Mouse (Mus musculus): Measurements from ENCODE around the gene Krt86.

Gene Krt86

DNA sequence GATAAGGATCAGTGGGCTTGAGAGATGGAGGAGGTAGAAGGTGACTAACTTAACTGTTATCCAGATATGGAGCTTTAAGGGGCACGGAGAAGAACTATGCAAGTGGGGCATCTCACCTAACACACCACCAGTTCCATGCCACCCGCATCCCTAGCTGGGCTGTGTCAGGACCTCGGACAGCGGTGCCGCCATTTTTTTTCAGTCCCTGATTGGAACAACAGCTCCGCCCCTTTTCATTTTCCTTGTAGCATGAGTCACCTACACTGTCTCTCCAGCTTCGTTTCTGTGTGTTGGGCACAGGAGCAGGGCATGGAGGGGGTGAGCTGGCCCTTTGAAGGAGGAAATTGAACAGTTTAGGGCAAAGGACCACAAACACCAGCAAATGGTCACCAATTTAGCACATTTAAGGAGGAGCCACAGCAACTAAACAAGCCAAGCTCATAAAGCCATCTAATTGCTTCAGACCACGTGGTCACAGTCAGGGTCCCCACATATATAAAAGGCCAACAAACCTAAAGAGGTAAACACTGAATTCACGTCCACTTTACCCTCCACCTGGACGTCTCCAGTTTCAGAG lies at the start of gene Krt86:
Gene Krt86 (plus strand): TSS at position 527 of the 577 bp plus-strand sequence.
- DNase-seq = no peak

DNA sequence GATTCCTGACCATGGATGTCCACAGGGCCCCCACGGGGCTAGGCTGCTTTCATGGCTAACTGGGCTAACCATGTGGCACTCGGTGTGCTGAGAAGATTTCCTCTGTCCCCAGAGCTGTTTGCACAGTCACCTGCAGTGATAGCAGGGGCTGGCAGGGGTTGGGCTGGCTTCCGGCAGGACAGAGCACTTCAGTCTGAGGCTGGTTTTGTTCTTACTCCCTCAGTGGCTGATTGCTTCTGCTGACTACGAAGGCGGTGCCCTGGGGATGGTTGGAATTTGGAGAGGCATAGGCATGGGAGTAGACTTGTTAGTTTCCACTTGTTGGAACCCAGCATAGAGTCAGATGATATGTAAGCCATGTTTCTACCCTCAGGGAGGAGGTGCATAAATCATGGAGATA lies 48.4 kb upstream of the Krt86 start:
- DNase-seq = no peak

DNA sequence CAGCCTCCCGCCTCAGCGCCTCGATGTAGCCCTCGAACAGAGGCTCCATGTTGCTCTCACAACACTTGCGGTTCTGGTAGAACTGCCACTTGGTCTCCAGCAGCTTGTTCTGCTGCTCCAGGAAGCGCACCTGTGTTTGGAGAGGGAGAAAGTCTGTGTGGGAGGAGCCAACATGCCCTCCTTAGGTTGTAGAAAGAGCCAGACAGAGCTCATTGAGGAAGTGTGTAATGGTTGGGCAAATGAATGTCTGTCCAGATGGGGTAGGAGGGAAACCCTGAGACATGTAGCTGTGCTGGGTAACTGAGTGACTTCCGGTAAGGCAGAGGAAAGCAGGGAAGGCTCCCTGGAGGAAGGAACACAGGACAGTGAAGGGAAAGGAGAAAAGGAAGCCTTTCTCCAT lies 36.7 kb upstream of the Krt86 start:
- no peak for DNase-seq

DNA sequence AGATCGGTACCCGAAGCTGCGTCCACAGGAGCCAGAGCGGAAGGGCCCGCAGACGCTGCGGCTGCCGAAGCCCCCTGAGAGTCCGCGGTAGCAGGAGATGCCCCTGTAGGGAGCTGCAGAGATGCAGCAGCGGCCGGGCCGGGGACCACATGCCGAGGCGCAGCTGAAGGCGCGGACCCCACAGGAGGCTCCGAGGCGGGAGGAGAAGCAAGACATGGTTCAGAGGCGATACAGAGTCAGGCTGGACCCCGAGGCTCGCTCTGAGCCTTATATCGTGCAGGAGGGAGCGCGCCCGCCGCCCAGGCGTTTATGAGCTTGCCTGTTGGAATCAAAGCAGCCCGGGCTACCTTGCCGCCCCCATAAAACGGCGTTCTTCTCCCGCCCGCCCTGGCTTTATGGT lies 34.7 kb upstream of the Krt86 start, which contains the start of gene Krt87:
Gene Krt87 (minus strand): TSS at position 250 of the 400 bp plus-strand sequence.
- DNase-seq = no peak

DNA sequence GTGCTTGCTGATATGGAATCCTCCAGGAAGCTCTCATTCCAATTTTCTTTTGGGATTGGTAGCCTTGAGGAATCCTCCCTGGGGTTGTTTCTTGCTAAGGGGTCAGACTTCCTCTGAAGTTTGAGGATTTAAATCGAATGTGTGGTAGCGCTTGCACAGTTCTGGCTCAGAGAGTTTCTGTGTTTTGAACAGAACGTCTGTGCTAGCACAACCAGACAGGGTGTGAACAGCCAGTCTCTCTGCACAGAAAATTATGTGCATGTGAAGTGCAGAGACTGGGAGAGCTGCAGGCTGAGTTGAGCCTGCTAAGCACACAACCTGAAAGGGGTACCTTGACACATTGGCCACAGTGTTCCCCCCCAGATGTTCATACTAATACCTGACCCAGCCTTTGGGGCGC lies 32.4 kb upstream of the Krt86 start:
- no peak for DNase-seq

DNA sequence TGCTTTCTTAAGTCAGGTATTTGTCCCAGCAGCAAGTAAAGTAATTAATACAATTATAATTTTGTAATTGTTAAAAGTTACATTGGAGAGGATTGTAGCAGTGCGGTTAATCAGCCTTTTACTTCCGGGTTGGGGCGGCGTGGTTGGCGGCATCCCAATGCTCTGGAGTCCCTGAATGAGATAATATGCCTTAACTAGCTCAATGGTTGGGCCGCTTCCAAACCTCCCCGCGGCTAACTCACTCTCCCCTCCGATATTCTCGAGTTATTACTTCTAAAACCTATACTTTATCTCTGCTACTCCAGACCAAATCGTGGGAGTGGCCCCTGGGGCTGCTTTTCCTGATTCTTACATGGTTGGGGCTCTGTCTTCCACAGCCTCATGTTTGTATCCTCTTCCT lies 26.7 kb upstream of the Krt86 start:
- DNase-seq = no peak

DNA sequence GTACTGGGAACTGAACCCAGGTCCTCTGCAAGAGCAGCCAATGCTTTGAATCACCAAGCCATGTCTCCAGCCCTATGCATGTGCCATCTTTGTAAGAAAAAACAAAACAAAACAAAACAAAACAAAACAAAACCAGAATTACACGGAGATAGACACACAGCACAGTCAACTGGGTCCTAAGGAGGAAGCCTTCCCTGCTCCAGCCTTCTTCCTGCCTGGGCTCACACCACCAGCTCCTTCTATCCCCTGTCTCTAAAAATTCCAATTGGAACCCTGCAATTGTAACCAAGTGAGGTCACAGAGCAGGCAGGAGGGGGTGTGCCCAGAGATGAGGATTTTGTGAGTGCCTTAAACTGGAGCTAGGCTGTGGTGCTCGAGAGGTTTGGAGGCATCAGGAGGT lies 25.8 kb upstream of the Krt86 start, which contains the start of gene Krt88:
Gene Krt88 (plus strand): TSS at position 301 of the 400 bp plus-strand sequence.
- no peak for DNase-seq

DNA sequence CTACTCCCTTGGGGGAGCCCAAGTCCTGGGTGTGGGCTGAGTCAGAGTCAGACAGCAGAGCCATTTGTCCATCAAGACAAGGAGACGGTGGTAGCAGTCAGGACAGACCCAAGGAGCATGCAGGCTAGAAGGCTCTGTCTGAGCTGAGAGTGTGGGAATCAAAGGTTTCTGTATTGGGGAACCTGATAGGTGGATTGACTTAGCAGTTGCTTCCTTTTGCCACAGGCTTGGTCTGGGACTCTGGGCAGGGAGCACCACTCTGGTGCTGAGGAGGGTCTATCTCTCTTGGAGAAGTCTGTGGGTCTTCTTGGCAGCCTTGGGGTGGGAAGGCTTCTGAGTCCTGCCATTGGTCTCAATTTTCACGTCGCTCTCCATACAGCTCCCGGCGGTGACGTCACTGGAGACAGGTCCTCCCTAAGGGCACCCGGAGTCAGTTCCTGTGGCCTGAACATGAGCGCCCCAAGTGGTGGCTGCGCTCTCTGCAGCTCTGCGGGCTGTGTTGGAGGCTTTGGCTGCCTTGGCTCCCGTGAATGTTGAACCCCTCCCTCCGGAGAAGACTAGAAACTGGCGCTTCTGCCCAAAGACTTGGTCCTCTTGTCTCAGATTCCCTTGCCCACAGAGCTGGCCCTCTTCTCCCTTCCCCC lies 20.1 kb upstream of the Krt86 start:
- DNase-seq = peak; percentile 97

DNA sequence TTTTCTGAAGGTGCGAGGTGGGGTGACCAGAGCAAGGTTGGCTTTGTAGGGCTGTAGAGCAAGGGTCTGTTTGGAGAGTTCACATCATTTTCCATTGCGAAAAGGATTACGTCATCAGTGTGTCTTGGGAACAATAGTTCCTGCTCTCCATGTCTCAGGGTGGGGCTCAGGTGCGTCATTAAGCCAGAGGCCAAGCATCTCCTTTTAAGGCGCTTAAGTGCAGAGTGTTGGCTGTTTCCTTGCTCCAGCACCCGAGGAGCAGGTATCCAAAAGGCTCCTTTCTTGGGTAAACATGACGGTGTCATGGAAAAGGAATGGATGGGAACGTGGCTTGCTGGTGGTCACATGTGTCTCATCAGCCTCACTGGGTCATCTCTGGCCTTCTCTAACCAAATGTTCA lies 18.5 kb upstream of the Krt86 start:
- no peak for DNase-seq

DNA sequence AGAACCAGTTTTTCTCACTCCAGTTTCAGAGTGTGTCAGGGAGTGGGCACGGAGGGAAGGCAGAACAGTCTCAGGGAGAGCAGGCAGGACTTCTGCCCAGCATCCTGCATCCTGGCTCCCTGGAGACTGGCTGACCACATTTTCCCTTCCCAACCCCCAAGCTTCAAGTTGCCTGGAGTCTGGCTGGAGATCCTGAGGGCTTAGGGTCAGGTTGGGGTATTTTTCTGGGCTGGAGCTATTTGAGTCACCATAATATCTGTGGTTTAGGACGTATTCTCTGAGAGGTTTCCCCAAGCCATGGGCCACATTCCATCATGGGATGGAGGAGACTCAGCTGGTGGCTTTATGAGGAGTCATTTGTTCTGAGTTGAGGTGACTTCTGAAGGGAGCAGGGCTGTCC lies 18.0 kb upstream of the Krt86 start:
- no peak for DNase-seq

DNA sequence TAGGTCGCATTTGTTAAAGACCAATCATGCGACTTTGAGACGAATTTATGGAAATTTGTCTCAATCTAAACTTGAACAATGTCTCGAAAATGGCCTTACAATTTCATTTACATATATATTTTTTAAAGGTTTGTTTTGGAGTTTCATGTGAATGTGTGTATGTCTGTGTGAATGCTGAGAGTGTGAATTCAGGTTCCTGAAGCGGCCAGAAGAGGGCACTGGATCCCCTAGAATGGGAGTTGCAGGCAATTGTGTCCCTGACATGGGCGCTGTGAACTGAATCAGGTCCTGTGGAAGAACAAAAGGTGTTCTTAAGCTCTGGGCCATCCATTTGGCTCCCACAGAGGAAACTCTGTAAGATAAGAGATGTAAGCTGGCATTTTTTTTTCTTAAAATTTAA lies 17.4 kb upstream of the Krt86 start:
- no peak for DNase-seq

DNA sequence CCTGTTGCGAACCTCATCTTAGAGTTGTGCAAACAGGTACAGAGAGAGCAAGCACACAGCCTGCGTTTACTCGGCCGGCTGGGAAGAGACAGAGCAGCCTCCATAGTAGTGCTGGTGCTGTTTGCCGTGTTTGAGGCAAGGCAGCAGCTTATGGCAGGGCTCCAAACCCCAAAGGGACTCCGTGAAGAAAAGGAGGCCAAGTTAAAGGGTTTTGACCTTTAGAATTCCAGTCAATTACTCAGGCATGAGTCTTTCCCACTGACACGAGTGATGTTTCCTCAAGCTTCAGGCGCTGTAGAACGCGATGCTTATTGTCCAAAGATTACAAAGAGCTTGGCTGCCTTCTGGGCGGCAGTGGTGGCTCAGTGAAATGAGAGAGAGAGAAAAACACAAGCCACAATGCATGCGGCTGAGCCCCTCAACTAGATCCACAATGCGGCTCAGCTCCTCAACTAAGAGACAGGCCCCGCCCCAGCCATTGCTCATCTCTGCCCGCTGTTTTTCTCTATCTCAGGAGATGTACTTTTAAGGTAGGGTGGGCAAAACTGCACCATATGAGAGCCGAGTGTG lies 14.8 kb upstream of the Krt86 start:
- DNase-seq = no peak

DNA sequence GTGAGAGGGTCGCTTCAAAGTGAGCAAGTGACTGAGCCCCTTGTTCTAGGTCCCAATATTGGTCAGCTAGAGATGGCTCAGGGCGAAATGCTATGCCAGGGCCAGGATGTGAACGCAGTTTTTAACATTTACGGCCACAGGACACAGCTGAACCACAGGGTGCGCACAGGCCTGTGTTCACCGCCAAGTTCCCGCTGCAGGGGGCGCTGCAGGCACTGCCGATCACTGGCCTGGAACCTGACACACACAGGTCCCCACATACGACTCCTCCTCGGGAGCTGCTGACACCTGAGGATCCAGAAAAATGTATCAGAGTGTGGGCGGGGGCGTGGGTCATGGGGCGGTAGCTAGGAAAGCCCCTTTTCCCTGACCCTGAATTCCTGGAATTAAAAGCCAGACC lies 14.0 kb upstream of the Krt86 start:
- no peak for DNase-seq

DNA sequence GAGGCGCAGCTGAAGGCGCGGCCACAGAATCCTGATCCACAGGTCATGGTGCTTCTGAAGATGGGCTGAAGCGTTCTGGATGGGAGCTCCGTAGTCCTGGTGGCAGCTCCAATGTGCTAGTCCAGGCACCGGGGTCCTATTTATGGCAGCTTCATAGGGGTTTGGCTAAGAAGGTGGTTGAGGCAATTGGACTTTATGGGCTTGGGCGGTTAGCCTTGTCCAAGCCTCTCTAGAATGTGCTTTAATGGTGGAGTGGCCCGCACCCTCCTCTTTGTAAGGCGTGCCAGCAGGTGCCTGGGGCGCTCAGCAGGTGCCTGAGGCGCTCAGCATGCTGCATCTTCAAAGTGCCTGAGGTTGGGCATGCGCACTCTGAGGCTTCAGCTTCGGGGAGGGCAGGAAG lies 9.6 kb upstream of the Krt86 start, which contains the start of gene Krt81:
Gene Krt81 (minus strand): TSS at position 101 of the 400 bp plus-strand sequence.
- no peak for DNase-seq

DNA sequence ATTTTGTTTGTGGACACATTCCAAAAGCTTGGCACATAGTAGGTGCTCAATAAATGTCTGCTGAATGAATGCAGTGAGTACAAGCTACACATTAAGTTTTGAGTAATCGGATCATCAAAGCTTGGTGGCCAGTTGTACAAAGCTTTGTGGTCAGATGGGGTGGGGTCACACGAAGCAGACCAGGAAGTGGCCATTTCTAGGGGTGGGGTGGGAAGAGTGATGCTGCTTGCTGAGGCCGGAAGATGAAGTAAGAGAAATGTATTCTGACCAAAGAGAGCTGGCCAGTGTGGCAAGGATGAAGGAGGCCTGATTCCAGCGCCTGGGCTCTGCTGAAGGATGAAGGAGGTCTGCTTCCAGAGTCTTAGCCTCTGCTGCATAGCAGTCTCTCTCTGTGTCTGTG lies 4.2 kb upstream of the Krt86 start:
- DNase-seq = no peak

DNA sequence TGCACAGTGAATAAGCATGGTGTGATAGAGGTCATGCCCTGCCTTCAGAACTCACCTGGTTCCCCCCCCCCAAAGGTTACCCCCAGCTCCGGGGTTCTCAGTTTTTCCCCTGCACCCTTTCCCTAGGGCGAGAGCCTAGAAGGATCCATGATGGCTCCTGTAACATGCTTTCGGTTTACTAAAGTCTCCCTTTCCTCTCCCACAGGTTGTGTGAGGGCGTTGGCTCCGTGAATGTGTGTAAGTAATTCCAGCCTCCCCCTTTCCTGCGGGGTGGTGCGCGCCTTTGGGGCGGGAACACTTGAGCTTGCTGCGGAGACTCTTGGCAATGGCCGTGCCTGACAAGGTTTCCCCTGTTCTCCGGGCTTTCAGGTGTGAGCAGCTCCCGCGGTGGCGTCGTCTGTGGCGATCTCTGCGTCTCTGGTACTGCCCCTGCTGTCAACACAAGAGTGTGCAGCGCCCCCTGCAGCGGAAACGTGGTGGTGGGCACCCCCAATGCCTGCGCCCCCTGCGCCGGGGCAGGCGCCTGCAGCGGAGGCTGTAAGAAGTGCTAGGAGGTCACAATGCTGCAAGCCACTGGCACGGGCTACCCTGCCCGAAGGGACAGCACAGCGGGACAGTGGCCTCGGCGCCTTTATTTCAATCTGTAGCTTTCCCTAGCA lies 5.9 kb downstream of the Krt86 start:
- DNase-seq = peak; percentile 88

DNA sequence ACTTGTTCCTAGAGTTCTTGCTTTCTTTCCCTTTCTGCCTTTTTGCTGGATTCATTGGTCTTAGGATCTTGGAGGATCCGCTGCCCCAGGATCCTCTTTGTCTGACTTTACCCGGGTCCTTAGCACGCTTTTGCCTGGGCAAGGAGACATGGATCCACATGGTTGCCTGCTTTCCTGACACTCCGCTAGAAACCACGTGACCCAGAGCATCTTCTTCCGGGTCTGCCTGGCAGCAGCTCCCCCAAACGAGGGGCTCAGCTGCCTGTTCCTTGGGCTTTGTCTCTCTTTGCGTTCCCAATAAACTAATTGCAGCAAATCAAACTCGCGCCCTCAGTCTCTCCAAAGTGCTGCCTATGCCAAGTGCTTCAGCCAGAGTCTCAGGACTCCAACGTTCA lies 6.4 kb downstream of the Krt86 start:
- DNase-seq = peak; percentile 89

DNA sequence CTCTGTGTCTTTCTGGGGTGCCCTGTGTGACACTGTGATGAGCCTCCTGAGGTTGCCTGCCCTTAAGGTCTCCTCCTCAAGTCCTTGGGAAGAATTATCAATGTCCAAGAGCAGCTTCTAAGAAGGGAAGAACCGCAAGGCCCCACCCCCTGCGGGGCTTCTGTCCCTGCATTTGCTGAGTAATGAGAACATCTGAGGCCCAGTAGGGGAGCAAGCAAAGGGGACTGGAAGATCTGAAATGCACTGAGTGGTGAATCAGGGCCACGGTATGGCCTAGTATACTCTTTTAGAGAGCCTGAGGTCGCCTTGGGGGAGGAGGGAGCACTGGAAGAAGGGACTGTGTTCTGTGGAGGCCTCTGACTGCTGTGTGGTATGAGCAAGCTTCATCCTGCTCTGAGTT lies 8.8 kb downstream of the Krt86 start:
- no peak for DNase-seq

DNA sequence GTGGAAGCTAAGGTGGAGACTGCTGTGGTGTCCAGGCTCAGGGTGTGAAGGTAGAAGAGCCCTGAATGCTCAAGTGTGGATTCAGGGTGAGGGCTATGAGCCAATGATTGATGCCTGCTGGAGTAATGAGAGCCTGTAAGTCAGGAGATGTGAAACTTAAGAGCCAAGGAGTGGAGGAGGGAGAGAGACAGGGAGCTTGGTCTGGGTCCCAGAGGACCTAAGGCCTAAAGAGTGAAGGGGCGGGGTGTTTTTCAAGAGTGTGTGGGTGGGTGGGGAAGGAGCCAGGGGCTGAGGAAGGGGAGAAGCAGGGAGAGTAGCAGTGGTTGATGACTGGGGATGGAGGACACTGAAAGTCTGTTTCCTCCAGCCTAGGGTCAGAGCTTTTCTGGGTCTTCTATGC lies 10.4 kb downstream of the Krt86 start:
- DNase-seq = no peak

DNA sequence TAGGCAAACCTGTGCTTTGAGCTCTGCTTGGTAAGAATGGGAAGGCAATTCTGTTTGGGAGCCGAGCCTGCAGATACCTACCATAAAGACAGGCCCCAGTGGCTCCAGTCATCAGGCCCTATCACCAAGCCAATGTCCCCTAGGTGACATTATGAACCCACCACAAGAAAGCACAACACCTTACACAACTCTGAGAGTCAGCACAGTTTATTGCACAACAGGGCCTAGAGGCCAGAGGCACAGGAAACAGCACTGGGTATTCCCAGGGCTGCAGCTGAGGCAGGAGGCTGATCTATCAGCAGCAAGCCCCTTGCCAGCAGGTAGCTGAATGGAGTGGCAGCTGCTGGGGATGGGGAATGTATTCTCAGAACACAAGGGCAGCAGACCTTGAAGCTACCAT lies 11.7 kb downstream of the Krt86 start:
- no peak for DNase-seq

DNA sequence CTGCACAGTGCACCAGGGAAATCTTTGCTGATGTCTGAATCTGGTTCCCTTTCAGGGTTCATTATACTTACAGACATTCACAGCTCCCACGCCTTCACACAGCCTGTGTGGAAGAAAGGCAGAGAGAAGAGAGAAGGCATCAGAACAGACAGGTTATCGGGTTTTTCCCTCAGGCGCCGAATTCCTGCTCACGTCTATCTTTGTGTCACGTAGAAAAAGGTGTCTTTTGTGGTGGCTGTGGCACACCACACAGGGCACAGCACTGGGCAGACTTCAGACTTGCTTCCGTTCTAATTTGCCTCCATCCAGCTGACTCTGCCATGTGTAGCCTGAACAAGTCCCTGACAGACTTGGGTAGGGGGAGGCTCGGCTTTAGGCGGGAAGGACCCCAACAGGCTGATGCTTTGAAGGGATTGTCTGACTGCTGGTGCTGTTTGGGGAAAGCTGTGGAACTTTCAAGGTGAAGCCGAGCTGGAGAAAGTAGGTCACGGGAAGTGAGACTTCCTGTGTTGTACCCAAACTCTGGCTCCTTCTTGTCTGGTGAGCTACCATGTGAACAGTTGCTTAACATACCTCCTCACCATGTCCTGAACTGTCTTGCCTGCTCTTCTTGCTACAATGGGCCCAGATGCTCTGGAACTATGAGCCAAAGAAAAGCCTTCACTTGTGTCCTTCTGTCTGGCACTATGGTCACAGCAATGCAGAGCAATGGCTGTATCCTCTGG lies 12.8 kb downstream of the Krt86 start:
- DNase-seq = no peak

DNA sequence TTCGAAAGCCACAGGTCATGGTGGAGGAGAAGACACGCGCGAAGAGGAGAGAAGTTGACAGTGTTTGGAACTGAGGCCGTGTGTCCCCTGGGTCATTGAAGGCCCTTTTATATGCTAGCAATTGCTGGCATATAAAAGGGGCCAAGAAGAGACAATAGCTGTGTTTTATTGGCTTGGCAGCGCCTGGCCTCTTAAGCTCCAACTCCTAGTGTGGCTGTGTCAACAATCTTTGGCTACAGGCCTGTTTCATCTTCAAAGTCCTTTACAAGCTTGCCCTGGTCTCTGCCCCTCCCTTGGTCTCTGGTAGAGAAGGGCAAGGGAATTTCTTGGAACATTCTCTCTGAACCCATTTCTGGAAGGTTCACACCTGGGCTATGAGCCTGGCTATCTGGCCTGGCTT lies 18.2 kb downstream of the Krt86 start, which contains the start of gene Krt83:
Gene Krt83 (minus strand): TSS at position 82 of the 400 bp plus-strand sequence.
- DNase-seq = no peak

DNA sequence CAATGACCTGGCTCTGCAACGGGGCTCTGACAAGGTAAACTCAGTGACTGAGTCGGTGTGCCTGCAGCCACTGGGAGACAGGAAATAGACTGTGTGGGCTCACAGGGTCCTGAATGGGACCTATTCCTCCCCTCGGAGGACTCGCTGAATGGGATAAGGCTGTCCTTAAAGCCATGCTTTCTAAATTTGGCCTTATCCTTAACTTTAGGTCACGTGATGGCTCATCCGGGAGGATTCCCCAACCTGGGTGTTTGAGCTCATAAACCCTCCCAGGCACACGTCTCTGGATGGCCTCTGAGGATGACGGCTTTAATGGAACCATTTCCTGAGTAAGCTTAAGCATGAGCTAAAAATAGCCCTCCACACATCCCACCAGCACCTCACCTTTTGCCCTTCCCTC lies 19.4 kb downstream of the Krt86 start:
- no peak for DNase-seq
